Mouse (Mus musculus): ENCODE measurements around the gene Mad2l1bp.

- TF ChIP-seq POLR2A (IDR thresholded peaks at IDR 0.05; ENCODE audit: low read depth, low read length) (no peak), CTCF (conservative IDR thresholded peaks at IDR 0.05; ENCODE audit: insufficient read depth, insufficient read length, low read depth, low read length) (no peak)
Measured at GRCm38 (mm10) chr17:46132862-46133261, 20.5 kb downstream of the Mad2l1bp start.
